ENCODE assay signal across 24 mouse cellular contexts in the genomic region with DNA sequence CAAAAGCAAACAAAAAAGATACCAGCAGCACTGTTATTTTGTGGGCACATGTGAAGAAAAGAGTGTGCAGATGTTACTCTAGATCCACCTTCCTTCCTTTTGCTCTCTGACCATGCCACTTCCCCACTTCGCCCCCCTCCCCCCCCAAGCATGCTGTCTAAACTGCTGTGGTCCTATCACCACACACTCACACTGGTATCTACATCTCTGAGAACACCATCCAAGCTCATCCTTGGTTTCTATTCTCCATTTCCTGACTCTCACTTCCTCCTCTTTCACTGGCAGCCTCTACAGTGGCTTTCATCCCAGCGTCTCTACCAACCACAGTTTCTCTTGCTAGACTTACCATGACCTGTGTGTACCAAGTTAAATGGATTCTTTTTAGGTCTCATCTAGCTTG. TPM values are rescaled to one million over a fixed set of nuclear protein-coding genes. Genes with fewer than 3 reads are reported as not detected.
DNase-seq lines count a peak whose midpoint lies in the region; ATAC-seq lines count a peak whose summit lies in the region.
"Had no signal": no experiment of that assay in that cellular context is flagged by ENCODE, and none has a peak within 500 bp of the region (broad histone marks: within the 10 kb centered on the region; RNA-seq: fewer than 3 reads in every experiment).

No protein-coding gene starts in this region.

- peak; percentile 99 for ATAC-seq in megakaryocyte, adult 5-6 weeks (ENCODE audit: poor library complexity, severe bottlenecking)
- ATAC-seq in midbrain, embryonic 13.5 days = no peak
- ATAC-seq: activated CD4-positive, CD25-positive, alpha-beta regulatory T cell, adult 4 months; Patski had no signal

- H3K9ac ChIP-seq in midbrain, embryonic 13.5 days (replicated peaks) = no peak overlapping the region
- H3K9ac ChIP-seq: embryonic facial prominence, embryonic 15.5 days; hindbrain, embryonic 14.5 days; neural tube, embryonic 12.5 days; stomach, embryonic 15.5 days had no signal

- peak; percentile 89 for DNase-seq in heart, adult 11 months
- DNase-seq in heart, embryonic 10.5 days (ENCODE audit: low spot score) = no peak
- DNase-seq in B cell, adult 2 months = peak; percentile 47 to 58
- peak; percentile 3 for DNase-seq in induced T-regulatory cell, adult 2 months (ENCODE audit: low read depth)
- DNase-seq in kidney, adult 8-10 months = no peak
- no peak for DNase-seq in embryonic facial prominence, embryonic 10.5 days (ENCODE audit: low spot score)
- DNase-seq: adrenal gland, postnatal 25 days; cerebellum, adult 8-10 months; heart, adult 2 months; kidney, postnatal 4 days; right cerebral cortex, postnatal 4 days had no signal

- no peaks in the 10 kb centered on the region for H3K36me3 ChIP-seq in heart, embryonic 10.5 days
- no peaks in the 10 kb centered on the region for H3K36me3 ChIP-seq in midbrain, embryonic 13.5 days
- no peaks in the 10 kb centered on the region for H3K36me3 ChIP-seq in embryonic facial prominence, embryonic 10.5 days (replicated peaks)
- H3K36me3 ChIP-seq: embryonic facial prominence, embryonic 15.5 days; forebrain, embryonic 10.5 days; neural tube, embryonic 12.5 days; stomach, embryonic 15.5 days had no signal

- 71% methylated on average over 2 of the region's 2 CpGs for WGBS in heart, embryonic 10.5 days
- 84% methylated on average over 2 of the region's 2 CpGs for WGBS in midbrain, embryonic 13.5 days
- 69% methylated on average over 2 of the region's 2 CpGs for WGBS in embryonic facial prominence, embryonic 10.5 days

- H3K4me2 ChIP-seq in midbrain, embryonic 13.5 days (replicated peaks) = no peak overlapping the region
- H3K4me2 ChIP-seq: embryonic facial prominence, embryonic 15.5 days; hindbrain, embryonic 14.5 days; neural tube, embryonic 12.5 days; stomach, embryonic 15.5 days had no signal

- H3K27me3 ChIP-seq in heart, embryonic 10.5 days (ENCODE audit: insufficient read depth, poor library complexity, severe bottlenecking) = peaks cover 3% of the 10 kb centered on the region; the same call in 1 of the 2 replicates
- H3K27me3 ChIP-seq in midbrain, embryonic 13.5 days = no peaks in the 10 kb centered on the region
- H3K27me3 ChIP-seq in embryonic facial prominence, embryonic 10.5 days (replicated peaks; ENCODE audit: low read depth, poor library complexity, severe bottlenecking) = peaks cover 6% of the 10 kb centered on the region
- H3K27me3 ChIP-seq: embryonic facial prominence, embryonic 15.5 days; neural tube, embryonic 12.5 days; Patski; stomach, embryonic 15.5 days had no signal

- no peaks in the 10 kb centered on the region for H3K9me3 ChIP-seq in heart, embryonic 10.5 days
- H3K9me3 ChIP-seq in midbrain, embryonic 13.5 days = no peaks in the 10 kb centered on the region
- H3K9me3 ChIP-seq in embryonic facial prominence, embryonic 10.5 days = no peaks in the 10 kb centered on the region
- H3K9me3 ChIP-seq: embryonic facial prominence, embryonic 15.5 days; forebrain, embryonic 10.5 days; neural tube, embryonic 12.5 days; stomach, embryonic 15.5 days had no signal

- H3K4me1 ChIP-seq in heart, embryonic 10.5 days = 0 out of 2 replicates have a peak, but pooled peaks cover 10% of the 10 kb centered on the region
- no peaks in the 10 kb centered on the region for H3K4me1 ChIP-seq in midbrain, embryonic 13.5 days (replicated peaks)
- no peaks in the 10 kb centered on the region for H3K4me1 ChIP-seq in embryonic facial prominence, embryonic 10.5 days
- H3K4me1 ChIP-seq: embryonic facial prominence, embryonic 15.5 days; forebrain, embryonic 10.5 days; neural tube, embryonic 12.5 days; stomach, embryonic 15.5 days had no signal

- no peak overlapping the region for H3K4me3 ChIP-seq in heart, embryonic 10.5 days
- no peak overlapping the region for H3K4me3 ChIP-seq in midbrain, embryonic 13.5 days (replicated peaks)
- no peak overlapping the region for H3K4me3 ChIP-seq in embryonic facial prominence, embryonic 10.5 days
- H3K4me3 ChIP-seq: embryonic facial prominence, embryonic 15.5 days; forebrain, embryonic 10.5 days; heart, adult 2 months; neural tube, embryonic 12.5 days; stomach, embryonic 15.5 days had no signal

- no peak overlapping the region for H3K27ac ChIP-seq in heart, embryonic 10.5 days
- no peak overlapping the region for H3K27ac ChIP-seq in midbrain, embryonic 13.5 days
- no peak overlapping the region for H3K27ac ChIP-seq in embryonic facial prominence, embryonic 10.5 days (replicated peaks)
- H3K27ac ChIP-seq: embryonic facial prominence, embryonic 15.5 days; forebrain, embryonic 10.5 days; heart, adult 2 months; hindbrain, embryonic 14.5 days; neural tube, embryonic 12.5 days; stomach, embryonic 15.5 days had no signal

RNA-seq across cellular contexts. Expression of a gene that starts 9.3 kb away (rescaled TPM):
- polyA plus RNA-seq in heart, embryonic 10.5 days (2016; fragmentation: Nextera tagmentation; extraction: Ambion mirVana) = 113 and 127 TPM in 2 replicates
- total RNA-seq in megakaryocyte, adult 5-6 weeks (2015) = 58.8 and 59.7 TPM in 2 replicates
- 182 and 217 TPM in 2 replicates for total RNA-seq in megakaryocyte, adult 5-6 weeks (2017)
- polyA plus RNA-seq in midbrain, embryonic 13.5 days (2015; fragmentation: Nextera tagmentation; extraction: Ambion mirVana) = 62.7 and 66.1 TPM in 2 replicates
- polyA plus RNA-seq in embryonic facial prominence, embryonic 10.5 days (2016; fragmentation: Nextera tagmentation; extraction: Ambion mirVana) = 149 and 150 TPM in 2 replicates

RNA-seq across cellular contexts. Expression of a gene that starts 25.0 kb away (rescaled TPM):
- polyA plus RNA-seq in heart, embryonic 10.5 days (2016; fragmentation: Nextera tagmentation; extraction: Ambion mirVana) = 0.20 and 0.23 TPM in 2 replicates
- 0.02 TPM in 1 of 2 replicates, not detected in the other for total RNA-seq in megakaryocyte, adult 5-6 weeks (2015)
- total RNA-seq in megakaryocyte, adult 5-6 weeks (2017) = not detected in 2 replicates
- polyA plus RNA-seq in midbrain, embryonic 13.5 days (2015; fragmentation: Nextera tagmentation; extraction: Ambion mirVana) = 32.7 and 35.8 TPM in 2 replicates
- polyA plus RNA-seq in embryonic facial prominence, embryonic 10.5 days (2016; fragmentation: Nextera tagmentation; extraction: Ambion mirVana) = 1.2 and 1.4 TPM in 2 replicates

RNA-seq across cellular contexts. Expression of a gene that starts 31.9 kb away (rescaled TPM):
- polyA plus RNA-seq in heart, embryonic 10.5 days (2016; fragmentation: Nextera tagmentation; extraction: Ambion mirVana) = not detected in 2 replicates
- not detected in 2 replicates for total RNA-seq in megakaryocyte, adult 5-6 weeks (2015)
- not detected in 2 replicates for total RNA-seq in megakaryocyte, adult 5-6 weeks (2017)
- polyA plus RNA-seq in midbrain, embryonic 13.5 days (2015; fragmentation: Nextera tagmentation; extraction: Ambion mirVana) = not detected in 2 replicates
- not detected in 2 replicates for polyA plus RNA-seq in embryonic facial prominence, embryonic 10.5 days (2016; fragmentation: Nextera tagmentation; extraction: Ambion mirVana)
- total RNA-seq: adrenal gland, postnatal 25 days; gastrocnemius, adult 8-10 months; heart, adult 2 months; layer of hippocampus, postnatal 25 days; left cerebral cortex, postnatal 36 days; midbrain, postnatal 0 days had no signal
- polyA plus RNA-seq: activated CD4-positive, CD25-positive, alpha-beta regulatory T cell, adult 4 months; forebrain, embryonic 10.5 days; heart, adult 2 months; hindbrain, embryonic 14.5 days; midbrain, postnatal 0 days; neural tube, embryonic 12.5 days; Patski had no signal

RNA-seq across cellular contexts. Expression of a gene that starts 42.0 kb away (rescaled TPM):
- 0.94 and 1.8 TPM in 2 replicates for polyA plus RNA-seq in heart, embryonic 10.5 days (2016; fragmentation: Nextera tagmentation; extraction: Ambion mirVana)
- 0.16 TPM in 1 of 2 replicates, not detected in the other for total RNA-seq in megakaryocyte, adult 5-6 weeks (2015)
- 0.44 and 0.53 TPM in 2 replicates for total RNA-seq in megakaryocyte, adult 5-6 weeks (2017)
- 1.7 and 2.1 TPM in 2 replicates for polyA plus RNA-seq in midbrain, embryonic 13.5 days (2015; fragmentation: Nextera tagmentation; extraction: Ambion mirVana)
- polyA plus RNA-seq in embryonic facial prominence, embryonic 10.5 days (2016; fragmentation: Nextera tagmentation; extraction: Ambion mirVana) = 0.29 and 0.41 TPM in 2 replicates
- polyA plus RNA-seq: activated CD4-positive, CD25-positive, alpha-beta regulatory T cell, adult 4 months had no signal

RNA-seq across cellular contexts. Expression of a gene that starts 57.3 kb away (rescaled TPM):
- polyA plus RNA-seq in heart, embryonic 10.5 days (2016; fragmentation: Nextera tagmentation; extraction: Ambion mirVana) = 67.2 and 82.4 TPM in 2 replicates
- 11.4 and 12.9 TPM in 2 replicates for total RNA-seq in megakaryocyte, adult 5-6 weeks (2015)
- total RNA-seq in megakaryocyte, adult 5-6 weeks (2017) = 21.6 and 28.0 TPM in 2 replicates
- polyA plus RNA-seq in midbrain, embryonic 13.5 days (2015; fragmentation: Nextera tagmentation; extraction: Ambion mirVana) = 42.5 and 42.8 TPM in 2 replicates
- 74.0 and 81.3 TPM in 2 replicates for polyA plus RNA-seq in embryonic facial prominence, embryonic 10.5 days (2016; fragmentation: Nextera tagmentation; extraction: Ambion mirVana)

Comparison
In these comparisons a context has a peak if more than half of its experiments do, and no peak if none do; other contexts are left out.
1. DNase-seq: peak in heart, adult 11 months (single experiment), B cell, adult 2 months (2 of 2) and induced T-regulatory cell, adult 2 months (single experiment); none in heart, embryonic 10.5 days (single experiment), kidney, adult 8-10 months (0 of 2) and embryonic facial prominence, embryonic 10.5 days (single experiment).
2. RNA of a gene that starts 25.0 kb away (polyA plus RNA-seq): 32.7 to 35.8 TPM in midbrain, embryonic 13.5 days; 1.2 to 1.4 TPM in embryonic facial prominence, embryonic 10.5 days and 0.20 to 0.23 TPM in heart, embryonic 10.5 days; every median in the first group is over 10 times any median in the second.